In the genomic region with DNA sequence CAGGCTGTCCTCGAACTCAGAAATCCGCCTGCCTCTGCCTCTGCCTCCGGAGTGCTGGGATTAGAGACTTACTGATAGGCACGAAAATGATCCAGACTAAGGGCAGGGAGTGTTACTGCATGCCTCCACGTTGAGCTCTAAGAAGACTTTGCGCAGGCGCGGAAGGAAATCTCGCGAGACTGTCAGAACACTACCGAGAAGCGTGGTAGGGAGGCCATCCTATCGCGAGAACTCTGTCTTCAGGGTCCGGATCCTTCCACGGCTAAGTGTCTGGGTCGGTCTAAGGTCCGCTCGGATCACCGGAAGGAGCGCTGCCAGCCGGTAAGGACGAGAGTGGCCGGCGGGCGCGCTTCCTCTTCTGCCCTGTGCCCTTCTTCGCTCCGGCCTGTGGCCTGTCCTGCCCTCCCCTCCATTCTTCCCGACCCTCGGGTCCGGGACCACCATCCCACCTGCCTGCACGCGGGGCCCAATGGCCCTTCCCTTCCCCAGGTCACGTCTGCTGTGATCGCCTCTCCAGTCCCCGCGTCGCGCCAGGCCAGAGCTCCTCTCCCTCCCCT, we compare ENCODE assay signal across 8 mouse cellular contexts. TPM values are rescaled to one million over a fixed set of nuclear protein-coding genes. Genes with fewer than 3 reads are reported as not detected.
DNase-seq lines count a peak whose midpoint lies in the region; ATAC-seq lines count a peak whose summit lies in the region.

A gene (plus strand): TSS at position 176 of the 557 bp plus-strand sequence.

- H3K36me3 ChIP-seq in intestine, embryonic 14.5 days (ENCODE audit: control insufficient read depth, insufficient read depth, low read length) = no peaks in the 10 kb centered on the region

- peak within 1 kb of the TSS; percentile 82 for H3K4me3 ChIP-seq in intestine, embryonic 14.5 days (ENCODE audit: low read depth, low read length)

- peak within 1 kb of the TSS; percentile 87 for H3K9ac ChIP-seq in intestine, embryonic 14.5 days (ENCODE audit: low read length)

- peak; percentile 97 to 99 for DNase-seq in adrenal gland, adult 18-20 months (ENCODE audit: low spot score in 2 of 2)
- DNase-seq in embryo, embryonic 11 days = peak; percentile 99
- DNase-seq in gastrocnemius, postnatal 25 days = peak; percentile 95
- DNase-seq in intestine, embryonic 14.5 days (ENCODE audit: low spot score) = peak; percentile 98
- DNase-seq in left cerebral cortex, postnatal 14 days (ENCODE audit: low spot score in 2 of 2) = peak; percentile 99
- peak; percentile 99 for DNase-seq in mesoderm, embryonic 11.5 days (ENCODE audit: low read depth, low spot score)
- peak; percentile 97 for DNase-seq in right cerebral cortex, postnatal 36 days (ENCODE audit: low spot score in 2 of 2)
- DNase-seq in yolk sac, embryonic 10.5 days (ENCODE audit: low spot score) = peak; percentile 98

- H3K4me2 ChIP-seq in intestine, embryonic 14.5 days (ENCODE audit: low read length) = peak within 1 kb of the TSS; percentile 72

- H3K9me3 ChIP-seq in intestine, embryonic 14.5 days (ENCODE audit: control insufficient read depth, low read length) = no peaks in the 10 kb centered on the region

- H3K4me1 ChIP-seq in intestine, embryonic 14.5 days (replicated peaks; ENCODE audit: control insufficient read depth, insufficient read depth, low read length) = peaks cover 16% of the 10 kb centered on the region

- peak; percentile 93 for ATAC-seq in intestine, embryonic 14.5 days (replicated peaks; ENCODE audit: low FRiP score, low TSS enrichment, low read depth)

- no peaks in the 10 kb centered on the region for H3K27me3 ChIP-seq in intestine, embryonic 14.5 days (replicated peaks; ENCODE audit: control insufficient read depth, insufficient read depth, low read length)

- intact Hi-C loops in left cerebral cortex, postnatal 14 days (cut with DNase I) = no loop called here

- under 1% methylated on average over 40 of the region's 40 CpGs for WGBS in intestine, embryonic 14.5 days

- peak within 1 kb of the TSS; percentile 79 for H3K27ac ChIP-seq in intestine, embryonic 14.5 days (ENCODE audit: low read depth)

RNA-seq across cellular contexts. Expression of the gene that starts here (rescaled TPM):
- 100 to 1,000 TPM; 219 to 247 TPM for total RNA-seq in adrenal gland, adult 18-20 months (2021)
- 10 to 100 TPM; 59.2 to 65.4 TPM for total RNA-seq in gastrocnemius, postnatal 25 days (2021)
- polyA plus RNA-seq in intestine, embryonic 14.5 days (2014; fragmentation: Nextera tagmentation; extraction: Ambion mirVana) = 125 TPM in 2 replicates
- total RNA-seq in left cerebral cortex, postnatal 14 days (2021) = 100 to 1,000 TPM; 123 to 136 TPM

Comparison
In these comparisons a context has a peak if more than half of its experiments do, and no peak if none do; other contexts are left out.
1. Peak in every context shown above with its lines: DNase-seq, ATAC-seq, H3K4me3 ChIP-seq and H3K27ac ChIP-seq.